Mouse (Mus musculus) midbrain, embryonic 16.5 days (tissue): Measurements from ENCODE around the gene Amigo3. TPM values are rescaled to one million over a fixed set of nuclear protein-coding genes. Genes with fewer than 3 reads are reported as not detected.

Source experiments
- ATAC-seq: fragments of 200-750 bp; cut with Nextera tagmentation; 2 replicates; pipeline ENCODE4 v1.8.0; 2017; ENCODE audit warnings: moderate TSS enrichment
- H3K27ac ChIP-seq: fragments of 300-500 bp; sonication (generic); 2 replicates; pipeline ENCODE4 v1.5.1; 2014; ENCODE audit warnings: mild to moderate bottlenecking, low read length, mixed read lengths
- H3K27me3 ChIP-seq: fragments of 300-500 bp; sonication (generic); 2 replicates; pipeline ENCODE4 v1.6.1; 2014; ENCODE audit warnings: low read depth, low read length, mixed read lengths; ENCODE audit not compliant: control insufficient read depth, insufficient read depth
- H3K36me3 ChIP-seq: fragments of 300-500 bp; sonication (generic); 2 replicates; pipeline ENCODE4 v1.6.1; 2014; ENCODE audit warnings: mild to moderate bottlenecking, low read length, moderate library complexity, mixed read lengths; ENCODE audit not compliant: control insufficient read depth, insufficient read depth
- H3K4me1 ChIP-seq: fragments of 300-500 bp; sonication (generic); 2 replicates; pipeline ENCODE4 v1.6.1; 2014; ENCODE audit warnings: mild to moderate bottlenecking, low read length, mixed read lengths; ENCODE audit not compliant: control insufficient read depth, insufficient read depth
- H3K4me2 ChIP-seq: fragments of 300-500 bp; sonication (generic); 2 replicates; pipeline ENCODE4 v1.6.1; 2014; ENCODE audit warnings: mild to moderate bottlenecking, low read length, mixed read lengths
- H3K4me3 ChIP-seq: fragments of 300-500 bp; sonication (generic); 2 replicates; pipeline ENCODE4 v1.5.1; 2014; ENCODE audit warnings: low read depth, mild to moderate bottlenecking, low read length, moderate library complexity, mixed read lengths
- H3K9ac ChIP-seq: fragments of 300-500 bp; sonication (generic); 2 replicates; pipeline ENCODE4 v1.6.1; 2014; ENCODE audit warnings: low read depth, low read length, mixed read lengths
- H3K9me3 ChIP-seq: fragments of 300-500 bp; sonication (generic); replicated peaks from 2 replicates; pipeline ENCODE4 v1.6.1; 2014; ENCODE audit warnings: mild to moderate bottlenecking, low read length, mixed read lengths; ENCODE audit not compliant: control insufficient read depth, poor library complexity, severe bottlenecking
- WGBS: fragments of 180-500 bp; shearing (Covaris S2); extraction: QIAGEN DNeasy Blood & Tissue Kit; methylation state at CpG from one replicate; pipeline ENCODE4 v1.1.7; 2014; 5-methylcytosine and 5-hydroxymethylcytosine counted together
- polyA plus RNA-seq: library from polyadenylated mRNA; unstranded; fragments of >200 nt; fragmentation: Nextera tagmentation; extraction: Ambion mirVana; gene quantifications from 2 replicates; pipeline ENCODE4 v1.2.1, GENCODE M21; 2015

Gene Amigo3
- polyA plus RNA-seq, 1 experiment from 2014 or later: 2.6 TPM

GRCm38 (mm10) chr9:108069529-108069928 lies 16.6 kb downstream of the Amigo3 start:
- WGBS: 92% methylated on average over 7 of the region's 7 CpGs
- no peak for ATAC-seq
- H3K4me2 ChIP-seq: no peak overlapping the region
- H3K9ac ChIP-seq: no peak overlapping the region
- H3K36me3 ChIP-seq: peaks cover 13% of the 10 kb centered on the region
- no peak overlapping the region for H3K4me3 ChIP-seq
- H3K9me3 ChIP-seq: no peaks in the 10 kb centered on the region
- H3K27me3 ChIP-seq: no peaks in the 10 kb centered on the region
- no peaks in the 10 kb centered on the region for H3K4me1 ChIP-seq
- H3K27ac ChIP-seq: no peak overlapping the region

DNA sequence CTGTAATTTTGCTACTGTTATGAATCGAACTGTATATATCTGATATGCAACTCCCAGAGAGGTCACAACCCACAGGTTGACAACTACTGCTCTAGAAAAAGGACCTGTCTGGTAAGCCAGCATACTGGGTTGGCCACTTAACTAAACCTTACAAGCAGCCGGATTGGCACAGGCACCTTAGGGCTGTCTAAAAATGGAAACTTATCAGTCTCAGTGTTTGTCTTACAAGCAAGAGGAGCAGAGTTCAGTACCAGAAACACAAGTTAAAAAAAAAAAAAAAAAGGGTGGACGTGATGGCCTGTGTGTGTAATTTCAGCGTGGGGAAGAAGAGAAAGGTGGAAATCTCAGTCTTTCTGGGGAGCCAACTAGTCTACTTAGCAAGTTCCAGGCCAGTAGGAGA lies 18.8 kb downstream of the Amigo3 start:
- Histone ChIP-seq H3K4me2 (no peak overlapping the region), H3K27ac (no peak overlapping the region), H3K9me3 (no peaks in the 10 kb centered on the region), H3K9ac (no peak overlapping the region), H3K4me3 (no peak overlapping the region), H3K4me1 (no peaks in the 10 kb centered on the region), H3K36me3 (peaks cover 13% of the 10 kb centered on the region), H3K27me3 (no peaks in the 10 kb centered on the region)
- ATAC-seq: no peak
- 91% methylated on average over 4 of the region's 4 CpGs for WGBS

- H3K27ac ChIP-seq: no peak overlapping the region
- no peaks in the 10 kb centered on the region for H3K4me1 ChIP-seq
- no peak overlapping the region for H3K9ac ChIP-seq
- no peak for ATAC-seq
- H3K4me2 ChIP-seq: no peak overlapping the region
- 57% methylated on average over 9 of the region's 9 CpGs for WGBS
- peaks cover 13% of the 10 kb centered on the region for H3K36me3 ChIP-seq
- H3K27me3 ChIP-seq: no peaks in the 10 kb centered on the region
- no peak overlapping the region for H3K4me3 ChIP-seq
- no peaks in the 10 kb centered on the region for H3K9me3 ChIP-seq
Measured at GRCm38 (mm10) chr9:108072481-108072924, 19.5 kb downstream of the Amigo3 start.

DNA sequence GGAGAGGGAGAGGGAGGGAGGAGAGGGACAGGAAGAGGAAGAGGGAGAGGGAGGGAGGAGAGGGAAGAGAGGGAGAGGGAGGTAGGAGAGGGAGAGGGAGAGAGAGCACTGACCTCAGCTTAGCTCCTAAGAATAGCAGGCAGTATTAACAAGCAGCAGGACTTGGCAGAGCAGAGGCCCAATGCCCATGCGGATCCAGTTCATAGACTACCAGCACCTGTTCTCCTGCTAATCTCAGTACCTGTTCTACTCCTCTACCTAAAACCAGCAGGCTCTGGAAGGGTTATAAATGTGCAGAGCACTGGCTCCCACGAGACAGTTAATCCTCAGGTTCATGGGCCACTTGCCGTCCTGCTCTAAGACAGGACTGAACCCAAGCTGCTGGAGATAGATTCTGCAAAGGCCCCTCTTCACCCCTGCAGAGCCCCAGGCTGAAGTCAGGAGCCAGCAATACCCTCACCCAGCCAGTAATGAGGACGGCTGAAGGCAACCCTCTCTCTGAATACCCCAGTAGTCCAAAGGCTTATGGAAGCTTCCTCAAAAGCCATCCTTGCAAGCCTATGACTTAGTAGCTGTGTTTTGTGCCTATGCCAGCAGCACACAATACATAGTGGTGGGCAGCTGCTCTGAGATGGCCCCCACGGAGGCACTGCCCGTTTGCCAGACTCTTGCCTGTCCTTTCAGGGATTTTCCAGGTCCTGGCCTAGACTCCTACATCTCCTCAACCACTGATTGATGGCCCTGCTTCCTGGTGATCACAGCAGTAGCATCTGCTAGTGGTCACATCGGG lies 20.4 kb downstream of the Amigo3 start:
- no peak for ATAC-seq

GRCm38 (mm10) chr9:108080168-108080567 lies 27.2 kb downstream of the Amigo3 start, which contains the start of gene Mst1:
Gene Mst1, plus strand, starts transcription at chr9:108080436.
- ATAC-seq: no peak
- no peaks in the 10 kb centered on the region for H3K9me3 ChIP-seq
- H3K4me3 ChIP-seq: peak within 1 kb of the TSS; percentile 66
- H3K27ac ChIP-seq: no peak within 1 kb of the TSS
- peak within 1 kb of the TSS; percentile 86 for H3K9ac ChIP-seq
- peak within 1 kb of the TSS; percentile 94 for H3K4me2 ChIP-seq
- H3K36me3 ChIP-seq: peaks cover 8% of the 10 kb centered on the region; the same call in 1 of the 2 replicates
- 80% methylated on average over 5 of the region's 5 CpGs for WGBS
- peaks cover 20% of the 10 kb centered on the region for H3K4me1 ChIP-seq
- H3K27me3 ChIP-seq: peaks cover 33% of the 10 kb centered on the region

More for the DNA sequence above, 20.4 kb downstream of the Amigo3 start:
- Histone ChIP-seq H3K36me3 (peaks cover 13% of the 10 kb centered on the region), H3K9ac (no peak overlapping the region), H3K27me3 (no peaks in the 10 kb centered on the region), H3K4me1 (peaks cover 8% of the 10 kb centered on the region), H3K9me3 (no peaks in the 10 kb centered on the region), H3K4me3 (no peak overlapping the region), H3K27ac (no peak overlapping the region), H3K4me2 (no peak overlapping the region)
- WGBS: 55% methylated on average over 7 of the region's 7 CpGs

- 8% methylated on average over 19 of the region's 19 CpGs for WGBS
- Histone ChIP-seq H3K36me3 (peaks cover 28% of the 10 kb centered on the region), H3K27me3 (peaks cover 33% of the 10 kb centered on the region), H3K27ac (no peak overlapping the region), H3K4me2 (peak overlapping the region; percentile 39), H3K9ac (peak overlapping the region; percentile 20; the same call in 1 of the 2 replicates), H3K9me3 (no peaks in the 10 kb centered on the region), H3K4me3 (peak overlapping the region; percentile 12; the same call in 1 of the 2 replicates), H3K4me1 (peaks cover 20% of the 10 kb centered on the region)
- ATAC-seq: no peak
Measured at GRCm38 (mm10) chr9:108082549-108082948, 29.6 kb downstream of the Amigo3 start.

DNA sequence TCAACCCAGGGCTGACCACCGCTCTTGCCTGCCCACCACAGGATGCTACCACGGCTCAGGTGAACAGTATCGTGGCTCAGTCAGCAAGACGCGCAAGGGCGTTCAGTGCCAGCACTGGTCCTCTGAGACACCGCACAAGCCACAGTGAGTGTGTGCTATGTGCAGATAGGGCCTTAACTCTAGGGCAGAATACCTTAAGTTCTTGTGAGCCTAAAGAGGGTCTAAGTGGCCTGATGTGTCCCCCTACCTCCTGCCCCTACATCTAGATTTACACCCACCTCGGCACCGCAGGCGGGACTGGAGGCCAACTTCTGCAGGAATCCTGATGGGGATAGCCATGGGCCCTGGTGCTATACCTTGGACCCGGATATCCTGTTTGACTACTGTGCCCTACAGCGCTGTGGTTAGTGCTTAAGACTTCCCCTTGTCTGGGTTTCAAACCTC lies 30.1 kb downstream of the Amigo3 start, which contains the start of gene Rnf123:
TSS of gene Rnf123 (minus strand) at position 359 of the 444 bp plus-strand sequence.
- H3K9ac ChIP-seq: peak within 1 kb of the TSS; percentile 20; the same call in 1 of the 2 replicates
- peaks cover 30% of the 10 kb centered on the region for H3K36me3 ChIP-seq
- peak within 1 kb of the TSS; percentile 12; the same call in 1 of the 2 replicates for H3K4me3 ChIP-seq
- WGBS: 30% methylated on average over 12 of the region's 12 CpGs
- no peak for ATAC-seq
- no peak within 1 kb of the TSS for H3K27ac ChIP-seq
- H3K27me3 ChIP-seq: peaks cover 33% of the 10 kb centered on the region
- H3K9me3 ChIP-seq: no peaks in the 10 kb centered on the region
- H3K4me1 ChIP-seq: peaks cover 15% of the 10 kb centered on the region
- peak within 1 kb of the TSS; percentile 39 for H3K4me2 ChIP-seq

- no peak overlapping the region for H3K27ac ChIP-seq
Measured at GRCm38 (mm10) chr9:108083561-108083960, 30.6 kb downstream of the Amigo3 start.

DNA sequence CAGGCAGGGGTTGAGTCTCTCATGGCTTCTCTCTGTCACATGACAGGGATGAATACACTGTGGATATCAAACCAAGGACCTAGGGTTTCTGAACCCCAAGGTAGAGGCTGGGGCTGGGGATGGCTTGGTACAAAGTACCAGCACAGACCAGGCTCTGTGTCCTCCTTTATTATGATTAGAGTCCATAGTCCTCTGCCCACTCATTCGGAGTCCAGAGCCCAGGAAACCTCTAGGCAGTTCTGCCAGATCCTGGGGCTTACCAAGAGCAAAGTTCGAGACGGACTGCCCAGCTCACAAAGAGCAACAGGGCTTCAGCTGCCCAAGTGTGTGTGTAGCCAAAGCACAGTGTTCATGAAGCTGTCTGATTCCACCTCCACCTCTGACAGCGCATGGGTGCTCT lies 32.3 kb downstream of the Amigo3 start:
- Histone ChIP-seq H3K4me2 (no peak overlapping the region), H3K4me1 (peaks cover 4% of the 10 kb centered on the region; the same call in 1 of the 2 replicates), H3K36me3 (peaks cover 38% of the 10 kb centered on the region), H3K9ac (no peak overlapping the region), H3K27me3 (peaks cover 33% of the 10 kb centered on the region), H3K27ac (no peak overlapping the region), H3K9me3 (no peaks in the 10 kb centered on the region), H3K4me3 (no peak overlapping the region)
- no peak for ATAC-seq
- 95% methylated on average over 4 of the region's 4 CpGs for WGBS

More at GRCm38 (mm10) chr9:108083561-108083960, 30.6 kb downstream of the Amigo3 start:
- no peak overlapping the region for H3K4me3 ChIP-seq
- no peak for ATAC-seq
- no peak overlapping the region for H3K4me2 ChIP-seq
- no peaks in the 10 kb centered on the region for H3K9me3 ChIP-seq
- WGBS: 93% methylated on average over 6 of the region's 6 CpGs
- peaks cover 33% of the 10 kb centered on the region for H3K27me3 ChIP-seq
- H3K9ac ChIP-seq: no peak overlapping the region
- H3K4me1 ChIP-seq: peaks cover 10% of the 10 kb centered on the region
- H3K36me3 ChIP-seq: peaks cover 31% of the 10 kb centered on the region
